24 mouse cellular contexts compared by ENCODE assay signal in the genomic region with DNA sequence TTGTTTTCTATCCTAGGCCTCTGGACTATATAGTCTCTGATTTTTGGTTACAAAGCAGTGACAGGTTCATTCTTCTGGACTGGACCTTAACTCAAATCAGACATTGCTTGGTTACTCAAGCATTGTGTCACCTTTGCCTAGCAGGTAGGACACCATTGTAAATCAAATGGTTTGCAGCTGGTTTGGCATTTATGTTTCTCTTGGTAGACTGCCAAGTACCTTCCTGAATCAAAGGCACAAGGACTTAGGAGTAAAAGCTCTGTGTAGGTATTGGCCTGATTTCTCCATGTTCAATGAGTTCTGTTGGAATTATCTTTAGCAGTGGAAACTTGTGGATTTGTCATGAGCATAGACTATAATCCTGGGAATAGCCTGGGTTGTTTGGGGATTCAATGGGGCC.
"Had no signal": no experiment of that assay in that cellular context is flagged by ENCODE, and none has a peak within 500 bp of the region (broad histone marks: within the 10 kb centered on the region; RNA-seq: fewer than 3 reads in every experiment).

No protein-coding gene starts in this region.

- ATAC-seq: forebrain, embryonic 16.5 days; hindbrain, embryonic 16.5 days; inflammation-experienced regulatory T-cells, adult 6 months; intestine, embryonic 15.5 days; intestine, postnatal 0 days had no signal

- H3K4me2 ChIP-seq: heart, embryonic 12.5 days; hindbrain, embryonic 12.5 days; hindbrain, embryonic 14.5 days; intestine, embryonic 15.5 days; limb, embryonic 12.5 days; liver, embryonic 11.5 days; liver, embryonic 13.5 days had no signal

- H3K27me3 ChIP-seq: heart, embryonic 12.5 days; hindbrain, embryonic 12.5 days; intestine, embryonic 15.5 days; limb, embryonic 12.5 days; liver, embryonic 13.5 days had no signal

- H3K27ac ChIP-seq: gastrocnemius, adult 2 months; heart, embryonic 10.5 days; hindbrain, embryonic 10.5 days; hindbrain, embryonic 12.5 days; hindbrain, embryonic 14.5 days; intestine, embryonic 15.5 days; layer of hippocampus, adult 2 months; left cerebral cortex, adult 2 months; limb, embryonic 10.5 days; limb, embryonic 12.5 days; liver, embryonic 13.5 days had no signal

- H3K9ac ChIP-seq: heart, embryonic 12.5 days; hindbrain, embryonic 12.5 days; hindbrain, embryonic 14.5 days; intestine, embryonic 15.5 days; limb, embryonic 12.5 days; liver, embryonic 13.5 days had no signal

- H3K4me3 ChIP-seq: gastrocnemius, adult 2 months; heart, embryonic 10.5 days; heart, embryonic 12.5 days; hindbrain, embryonic 10.5 days; hindbrain, embryonic 12.5 days; intestine, embryonic 15.5 days; layer of hippocampus, adult 2 months; left cerebral cortex, adult 2 months; limb, embryonic 10.5 days; limb, embryonic 12.5 days; liver, embryonic 13.5 days had no signal

- DNase-seq: gastrocnemius, adult 2 months; gastrocnemius, postnatal 10 days; gastrocnemius, postnatal 25 days; heart, adult 18-20 months; heart, postnatal 10 days; heart, postnatal 4 days; kidney, postnatal 25 days; liver; liver, embryonic 13.5 days had no signal

- H3K9me3 ChIP-seq: heart, embryonic 10.5 days; heart, embryonic 12.5 days; hindbrain, embryonic 10.5 days; hindbrain, embryonic 12.5 days; intestine, embryonic 15.5 days; limb, embryonic 10.5 days; liver, embryonic 13.5 days had no signal

- H3K4me1 ChIP-seq: heart, embryonic 10.5 days; heart, embryonic 12.5 days; hindbrain, embryonic 10.5 days; hindbrain, embryonic 12.5 days; intestine, embryonic 15.5 days; limb, embryonic 10.5 days; liver, embryonic 13.5 days had no signal

- H3K36me3 ChIP-seq: heart, embryonic 10.5 days; heart, embryonic 12.5 days; hindbrain, embryonic 10.5 days; hindbrain, embryonic 12.5 days; intestine, embryonic 15.5 days; limb, embryonic 10.5 days; limb, embryonic 12.5 days; liver, embryonic 13.5 days had no signal
